Mouse (Mus musculus) neural tube, embryonic 12.5 days (tissue): ENCODE results near the gene Cnst. TPM values are rescaled to one million over a fixed set of nuclear protein-coding genes. Genes with fewer than 3 reads are reported as not detected.

Experiments
- ATAC-seq: fragments of 200-750 bp; cut with Nextera tagmentation; 2 replicates; pipeline ENCODE4 v1.8.0; 2017; ENCODE audit warnings: low read depth, mild to moderate bottlenecking, moderate TSS enrichment, moderate library complexity; ENCODE audit not compliant: low FRiP score
- H3K27ac ChIP-seq: fragments of 300-500 bp; sonication (generic); 2 replicates; pipeline ENCODE4 v1.5.1; 2016
- H3K27me3 ChIP-seq: fragments of 300-500 bp; sonication (generic); replicated peaks from 2 replicates; pipeline ENCODE4 v1.6.1; 2016; ENCODE audit warnings: mild to moderate bottlenecking
- H3K36me3 ChIP-seq: fragments of 300-500 bp; sonication (generic); 2 replicates; pipeline ENCODE4 v1.6.1; 2016; ENCODE audit warnings: mild to moderate bottlenecking
- H3K4me1 ChIP-seq: fragments of 300-500 bp; sonication (generic); 2 replicates; pipeline ENCODE4 v1.6.1; 2016
- H3K4me2 ChIP-seq: fragments of 300-500 bp; sonication (generic); replicated peaks from 2 replicates; pipeline ENCODE4 v1.6.1; 2016; ENCODE audit warnings: mild to moderate bottlenecking
- H3K4me3 ChIP-seq: fragments of 300-500 bp; sonication (generic); 2 replicates; pipeline ENCODE4 v1.5.1; 2016
- H3K9ac ChIP-seq: fragments of 300-500 bp; sonication (generic); 2 replicates; pipeline ENCODE4 v1.6.1; 2016; ENCODE audit warnings: mild to moderate bottlenecking
- H3K9me3 ChIP-seq: fragments of 300-500 bp; sonication (generic); 2 replicates; pipeline ENCODE4 v1.6.1; 2016; ENCODE audit warnings: mild to moderate bottlenecking
- WGBS: fragments of 180-500 bp; shearing (Covaris S2); methylation state at CpG from one replicate; pipeline ENCODE4 v1.1.7; 2016; 5-methylcytosine and 5-hydroxymethylcytosine counted together
- polyA plus RNA-seq: library from polyadenylated mRNA; unstranded; fragments of >200 nt; fragmentation: Nextera tagmentation; extraction: Ambion mirVana; gene quantifications from 2 replicates; pipeline ENCODE4 v1.2.1, GENCODE M21; 2016

Cnst gene
- polyA plus RNA-seq, 1 experiment from 2014 or later, result 39.7 TPM

GRCm38 (mm10) chr1:179667450-179667849 is 121.3 kb downstream of the Cnst start:
- WGBS, result 4% methylated on average over 7 of the region's 7 CpGs
- H3K4me2 ChIP-seq, result peak overlapping the region; percentile 71
- H3K9ac ChIP-seq, result peak overlapping the region; percentile 91
- no peak overlapping the region for H3K27ac ChIP-seq
- ATAC-seq, result peak; percentile 23
- H3K4me1 ChIP-seq, result peaks cover 9% of the 10 kb centered on the region
- H3K9me3 ChIP-seq, result no peaks in the 10 kb centered on the region
- H3K36me3 ChIP-seq, result peaks cover 6% of the 10 kb centered on the region; the same call in 1 of the 2 replicates
- H3K4me3 ChIP-seq, result peak overlapping the region; percentile 85
- no peaks in the 10 kb centered on the region for H3K27me3 ChIP-seq

- Histone ChIP-seq H3K27ac (peak within 1 kb of the TSS; percentile 61), H3K36me3 (peaks cover 12% of the 10 kb centered on the region), H3K4me2 (peak within 1 kb of the TSS; percentile 71), H3K4me3 (peak within 1 kb of the TSS; percentile 85), H3K9me3 (no peaks in the 10 kb centered on the region), H3K9ac (peak within 1 kb of the TSS; percentile 91), H3K4me1 (peaks cover 9% of the 10 kb centered on the region), H3K27me3 (no peaks in the 10 kb centered on the region)
- ATAC-seq, result peak; percentile 93
- WGBS, result under 1% methylated on average over 84 of the region's 84 CpGs
Observed at GRCm38 (mm10) chr1:179668013-179668805, 122.0 kb downstream of the Cnst start, which contains the start of gene Sccpdh. TSS of gene Sccpdh (plus strand) at chr1:179668210.

GRCm38 (mm10) chr1:179668836-179669537 is 122.8 kb downstream of the Cnst start:
- 19% methylated on average over 12 of the region's 12 CpGs for WGBS
- no peaks in the 10 kb centered on the region for H3K9me3 ChIP-seq
- peak overlapping the region; percentile 61 for H3K27ac ChIP-seq
- peak overlapping the region; percentile 71 for H3K4me2 ChIP-seq
- H3K4me1 ChIP-seq, result peaks cover 9% of the 10 kb centered on the region
- no peaks in the 10 kb centered on the region for H3K27me3 ChIP-seq
- ATAC-seq, result 0 out of 2 replicates have a peak, but pooled peaks have one; percentile 10
- H3K36me3 ChIP-seq, result peaks cover 20% of the 10 kb centered on the region
- peak overlapping the region; percentile 85 for H3K4me3 ChIP-seq
- H3K9ac ChIP-seq, result peak overlapping the region; percentile 91

- WGBS, result 88% methylated on average over 3 of the region's 3 CpGs
- peaks cover 7% of the 10 kb centered on the region for H3K4me1 ChIP-seq
- ATAC-seq, result no peak
Observed at GRCm38 (mm10) chr1:179674355-179674754, 128.2 kb downstream of the Cnst start.

GRCm38 (mm10) chr1:179677031-179677430 is 130.9 kb downstream of the Cnst start:
- Histone ChIP-seq H3K9me3 (no peaks in the 10 kb centered on the region), H3K27ac (no peak overlapping the region), H3K36me3 (peaks cover 69% of the 10 kb centered on the region), H3K4me1 (no peaks in the 10 kb centered on the region), H3K4me2 (no peak overlapping the region), H3K9ac (no peak overlapping the region), H3K4me3 (no peak overlapping the region), H3K27me3 (no peaks in the 10 kb centered on the region)
- WGBS, result 94% methylated on average over 2 of the region's 2 CpGs
- ATAC-seq, result no peak

More at GRCm38 (mm10) chr1:179674355-179674754, 128.2 kb downstream of the Cnst start:
- H3K36me3 ChIP-seq, result peaks cover 53% of the 10 kb centered on the region
- no peaks in the 10 kb centered on the region for H3K9me3 ChIP-seq
- no peak overlapping the region for H3K27ac ChIP-seq
- H3K4me2 ChIP-seq, result no peak overlapping the region
- H3K4me3 ChIP-seq, result no peak overlapping the region
- no peaks in the 10 kb centered on the region for H3K27me3 ChIP-seq
- H3K9ac ChIP-seq, result no peak overlapping the region

Other genes starting within 250 kb of the Cnst start
- 18.8 and 19.8 TPM in 2 replicates for gene Smyd3, start 28.3 kb upstream of the Cnst start, polyA plus RNA-seq
- gene Tfb2m, start 103 bp upstream of the Cnst start, polyA plus RNA-seq, result 25.7 and 36.6 TPM in 2 replicates
- 121 and 124 TPM in 2 replicates for gene Sccpdh, start 121.8 kb downstream of the Cnst start, polyA plus RNA-seq
- gene Kif28, start 198.9 kb downstream of the Cnst start, polyA plus RNA-seq, result 0.06 TPM in 1 of 2 replicates, not detected in the other